Mouse (Mus musculus): Measurements from ENCODE around the gene Nmnat2.
"Not testable (repeated sequence)": the region's sequence is repeated elsewhere in the genome, so short reads cannot be mapped to it uniquely, and the experiment has no call there.

Nmnat2 gene

DNA sequence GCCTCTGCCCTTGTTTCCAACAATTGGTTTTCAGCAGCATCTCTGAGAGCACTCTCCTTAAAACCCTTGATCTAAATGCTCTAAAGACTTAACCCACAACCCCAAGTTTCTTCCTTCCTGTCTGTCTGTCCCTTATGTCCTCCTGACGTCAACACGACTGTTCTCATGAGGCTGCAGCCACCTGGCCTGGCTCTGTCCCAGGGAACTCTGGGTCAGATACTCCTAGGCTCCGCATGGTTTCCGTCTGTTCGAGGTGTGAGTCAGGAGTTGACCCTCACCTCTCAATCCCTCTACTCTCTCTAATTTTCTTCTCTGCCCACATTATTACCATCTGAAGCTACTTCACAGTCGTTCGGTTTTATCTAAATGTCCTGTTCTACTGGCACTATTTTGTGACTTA is 103.5 kb downstream of the Nmnat2 start:
- DNase-seq (ENCODE audit: low read depth): no peak

DNA sequence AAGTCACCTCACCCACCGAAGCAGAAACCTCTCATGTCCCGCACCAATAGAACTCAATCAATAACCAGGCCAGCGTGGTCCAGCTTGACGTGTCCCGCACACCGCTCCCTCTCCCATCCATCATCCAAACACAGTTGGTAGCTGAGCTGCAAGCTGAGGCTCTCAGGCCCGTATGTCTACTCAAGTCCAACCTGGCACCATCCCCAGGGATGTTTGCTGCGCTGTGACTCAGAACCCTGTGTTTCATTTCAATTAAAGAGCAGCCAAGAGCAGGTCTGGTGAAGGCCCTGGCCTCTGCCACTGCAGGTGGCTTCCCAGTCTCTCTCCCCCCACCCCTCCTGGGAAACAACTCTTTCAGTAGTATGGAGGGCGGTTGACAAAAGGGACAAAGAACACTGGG is 104.8 kb downstream of the Nmnat2 start:
- peak; percentile 62 for DNase-seq (ENCODE audit: low read depth)

DNA sequence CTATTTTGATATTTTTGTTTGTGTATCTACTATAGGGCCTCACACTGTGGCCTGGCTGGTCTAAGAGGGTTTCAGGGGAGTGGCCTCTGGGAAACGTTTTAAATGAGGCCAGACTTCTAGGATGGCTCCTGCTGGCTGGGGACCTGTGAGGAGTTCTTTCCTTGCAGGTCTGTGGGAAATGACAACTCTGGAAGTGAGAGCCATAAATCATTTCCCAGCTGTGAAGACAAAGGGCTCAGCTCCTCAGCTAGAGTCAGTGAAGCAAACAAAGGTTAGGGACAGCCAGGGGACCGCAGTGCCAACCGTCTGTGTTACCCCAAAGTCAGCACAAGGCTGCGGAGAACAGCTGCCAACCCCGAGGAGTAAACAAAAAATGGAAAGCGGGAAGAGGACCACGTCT is 107.8 kb downstream of the Nmnat2 start:
- DNase-seq (ENCODE audit: low read depth): no peak

DNA sequence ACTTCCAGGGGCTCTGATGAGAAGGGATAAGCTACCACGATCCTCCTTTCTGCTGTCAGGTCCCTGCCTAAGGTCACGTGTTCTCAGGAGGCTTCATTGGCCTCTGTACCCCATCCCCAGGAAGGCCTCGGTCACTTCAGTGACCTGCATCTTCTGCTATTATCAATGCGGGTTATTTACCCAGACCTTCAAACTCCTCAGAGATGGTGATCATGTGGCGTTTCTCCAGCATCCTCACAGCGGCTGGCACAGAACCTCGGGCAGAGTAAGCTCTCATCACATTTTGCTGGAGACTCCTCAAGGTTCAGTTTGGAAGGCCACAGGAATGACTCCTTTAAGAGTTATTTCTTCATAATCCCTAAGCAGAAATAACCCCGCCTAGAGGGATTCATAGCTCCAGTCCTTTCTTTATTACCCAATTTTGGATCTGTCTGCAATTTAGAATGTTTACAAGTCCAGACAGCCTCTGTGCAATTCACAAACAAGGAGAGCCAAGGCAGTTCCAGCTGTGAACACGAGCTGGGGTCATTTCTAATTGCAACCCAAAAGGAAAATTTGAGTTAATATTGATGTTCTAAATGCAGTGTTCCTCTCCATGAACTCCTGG is 110.1 kb downstream of the Nmnat2 start:
- DNase-seq (ENCODE audit: low read depth): peak; percentile 79

DNA sequence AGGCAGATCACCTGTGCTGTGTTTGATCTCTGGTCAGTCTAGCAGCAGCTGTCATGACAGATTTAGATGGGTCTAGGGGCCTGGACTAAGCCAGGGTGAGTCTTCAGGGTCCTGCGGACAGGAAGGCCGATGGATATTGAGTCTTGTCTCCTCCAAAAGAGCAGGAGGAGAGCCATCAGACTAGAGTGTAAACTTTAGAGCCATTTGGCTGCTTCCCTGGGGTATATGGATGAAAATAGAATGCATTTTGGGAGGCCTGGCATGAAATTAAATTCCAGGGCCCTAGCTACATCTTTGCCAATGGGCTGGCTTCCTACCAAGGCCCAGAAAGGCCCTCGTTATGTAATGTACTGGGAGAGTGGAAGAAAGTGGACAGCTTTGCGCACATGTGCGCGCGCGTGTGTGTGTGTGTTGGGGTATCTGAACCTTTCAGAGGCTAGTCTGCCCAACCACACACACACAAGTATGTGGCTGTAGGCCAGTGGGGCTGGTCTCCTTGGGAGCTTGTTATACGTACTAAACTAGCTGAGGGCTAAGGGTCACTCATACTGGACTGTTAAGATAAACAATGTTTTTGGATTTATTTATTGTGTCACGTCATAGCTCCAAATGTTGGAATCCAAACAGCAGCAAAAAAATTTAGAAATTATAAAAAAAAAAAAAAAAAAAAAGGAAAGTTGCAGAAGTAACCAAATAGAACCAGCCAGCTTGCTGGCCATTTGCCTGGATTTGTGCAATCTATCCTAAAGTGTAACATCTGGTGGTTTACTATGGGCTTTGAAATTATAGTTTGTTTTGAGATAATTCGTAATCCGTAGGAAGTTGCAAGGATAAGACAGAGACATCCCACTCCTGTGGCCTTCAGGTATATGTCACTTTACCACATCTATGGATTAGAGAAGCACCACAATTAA is 110.9 kb downstream of the Nmnat2 start:
- DNase-seq (ENCODE audit: low read depth): peak; percentile 99

DNA sequence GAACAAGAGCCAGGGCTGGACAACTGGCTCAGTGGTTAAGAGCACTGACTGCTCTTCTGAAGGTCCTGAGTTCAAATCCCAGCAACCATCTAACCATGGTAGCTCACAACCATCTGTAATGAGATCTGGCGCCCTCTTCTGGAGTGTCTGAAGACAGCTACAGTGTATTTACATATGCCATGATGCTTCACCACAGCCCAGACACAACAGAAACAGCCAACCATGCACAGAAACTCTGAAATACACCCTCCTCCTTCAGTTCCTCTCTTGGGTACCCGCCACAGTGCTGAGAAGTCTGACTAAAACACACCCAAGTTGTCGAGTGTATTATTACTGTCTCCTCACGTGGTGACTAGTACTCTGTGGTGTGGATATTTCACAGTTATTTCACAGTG is 111.6 kb downstream of the Nmnat2 start:
- DNase-seq (ENCODE audit: low read depth): no peak

DNA sequence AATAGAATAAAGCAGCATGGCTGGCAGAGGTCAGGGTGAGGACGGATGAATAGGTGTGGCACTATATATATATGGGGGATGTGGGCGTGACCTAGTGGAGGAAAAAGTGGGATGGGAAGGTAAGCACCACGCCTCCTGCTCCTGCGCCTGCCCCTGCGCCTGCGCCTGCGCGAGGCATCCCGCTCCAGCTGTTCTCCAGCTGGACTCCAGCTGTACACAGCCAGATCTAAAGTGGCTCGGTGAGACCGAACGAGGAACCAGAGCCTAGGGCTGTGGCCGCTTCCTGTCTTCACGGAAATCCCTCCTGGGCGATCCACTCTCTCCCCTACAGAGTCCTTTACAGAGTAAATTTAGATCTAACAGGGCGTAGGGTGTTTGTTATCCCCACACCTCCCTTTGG is 116.8 kb downstream of the Nmnat2 start:
- no peak for DNase-seq (ENCODE audit: low read depth)

DNA sequence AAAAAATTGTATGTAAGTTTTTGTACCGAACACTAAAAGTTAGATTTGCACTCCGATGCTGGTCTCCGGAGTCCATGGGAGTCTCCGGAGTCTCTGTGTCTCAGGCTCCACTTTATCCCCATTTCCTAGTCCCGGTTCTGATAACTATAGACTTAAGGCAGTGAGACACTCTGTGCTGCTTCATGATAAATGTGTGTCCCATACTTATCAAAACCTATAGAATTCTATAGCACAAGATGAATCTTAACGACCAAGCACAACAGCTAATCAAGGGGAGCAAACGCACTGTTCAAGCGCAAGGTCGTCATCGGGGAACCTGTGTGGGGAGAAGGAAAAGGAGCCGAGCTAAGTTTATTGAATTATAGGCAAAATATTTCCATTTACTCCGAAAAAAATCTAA is 117.2 kb downstream of the Nmnat2 start:
- DNase-seq (ENCODE audit: low read depth): no peak

- DNase-seq (ENCODE audit: low read depth): no peak
Measured at GRCm38 (mm10) chr1:153072711-153073110, 117.9 kb downstream of the Nmnat2 start.

DNA sequence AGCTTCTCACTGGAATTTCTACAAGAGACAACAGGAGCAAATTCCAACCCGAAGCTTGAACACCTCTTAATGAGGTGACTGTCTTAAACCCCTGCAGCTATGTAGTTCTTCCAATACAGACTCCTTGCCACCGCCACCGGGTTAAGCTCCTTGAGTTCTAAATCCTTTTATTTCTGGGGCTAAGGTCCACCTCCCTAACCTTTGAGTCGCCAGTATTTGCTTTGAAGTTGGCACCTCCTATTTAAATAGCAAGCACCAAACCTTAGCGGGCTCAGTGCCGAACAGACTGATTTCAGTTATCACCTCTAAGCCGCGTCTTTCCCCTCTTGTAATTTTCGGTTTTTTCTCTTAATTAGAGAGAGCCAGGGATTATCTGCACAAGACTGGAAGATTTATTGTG is 118.6 kb downstream of the Nmnat2 start:
- no peak for DNase-seq (ENCODE audit: low read depth)

GRCm38 (mm10) chr1:153075087-153075736 is 120.4 kb downstream of the Nmnat2 start:
- no peak for DNase-seq (ENCODE audit: low read depth)

- no peak for DNase-seq (ENCODE audit: low read depth)
Measured at GRCm38 (mm10) chr1:153075955-153076354, 121.2 kb downstream of the Nmnat2 start.

- not testable (repeated sequence) for DNase-seq (ENCODE audit: low read depth)
Measured at GRCm38 (mm10) chr1:153083233-153083632, 128.4 kb downstream of the Nmnat2 start.

- peak; percentile 58 for DNase-seq (ENCODE audit: low read depth)
Measured at GRCm38 (mm10) chr1:153084191-153084590, 129.4 kb downstream of the Nmnat2 start.

DNA sequence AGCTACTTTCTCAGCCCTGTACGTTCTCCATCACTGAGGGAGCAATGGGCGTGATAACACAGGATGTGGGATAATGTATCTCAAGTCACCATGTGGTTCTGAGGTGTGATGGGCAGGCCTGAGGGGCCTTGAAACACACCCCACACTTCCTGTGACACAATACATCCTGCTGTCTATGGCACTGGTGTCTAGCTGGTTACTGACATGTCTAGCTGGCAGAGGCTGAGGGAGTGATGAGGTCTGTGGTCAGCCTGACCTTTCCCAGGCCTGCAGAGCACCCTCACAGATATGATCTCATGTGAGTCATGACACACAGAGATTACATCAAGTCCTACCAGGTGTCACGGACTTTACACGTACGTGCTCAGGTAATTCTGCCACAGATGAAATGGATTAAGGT is 130.4 kb downstream of the Nmnat2 start:
- no peak for DNase-seq (ENCODE audit: low read depth)

DNA sequence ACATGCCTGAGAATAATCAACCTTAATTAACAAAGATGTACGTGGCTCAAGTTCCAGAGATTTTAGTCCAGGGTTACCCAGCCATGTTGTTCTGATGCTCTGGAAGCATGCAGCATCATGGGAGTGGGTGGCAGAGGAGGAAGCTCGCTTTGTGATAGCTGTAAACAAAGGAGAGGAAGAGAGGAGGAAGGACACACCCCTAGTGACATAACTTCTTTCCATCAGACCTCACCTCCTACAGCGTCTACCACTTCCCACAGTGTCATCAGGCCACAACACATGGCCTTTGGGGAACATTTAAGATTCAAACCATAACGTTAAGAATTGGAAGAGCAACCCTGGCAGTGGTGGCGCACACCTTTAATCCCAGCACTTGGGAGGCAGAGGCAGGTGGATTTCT is 133.0 kb downstream of the Nmnat2 start:
- DNase-seq (ENCODE audit: low read depth): no peak

DNA sequence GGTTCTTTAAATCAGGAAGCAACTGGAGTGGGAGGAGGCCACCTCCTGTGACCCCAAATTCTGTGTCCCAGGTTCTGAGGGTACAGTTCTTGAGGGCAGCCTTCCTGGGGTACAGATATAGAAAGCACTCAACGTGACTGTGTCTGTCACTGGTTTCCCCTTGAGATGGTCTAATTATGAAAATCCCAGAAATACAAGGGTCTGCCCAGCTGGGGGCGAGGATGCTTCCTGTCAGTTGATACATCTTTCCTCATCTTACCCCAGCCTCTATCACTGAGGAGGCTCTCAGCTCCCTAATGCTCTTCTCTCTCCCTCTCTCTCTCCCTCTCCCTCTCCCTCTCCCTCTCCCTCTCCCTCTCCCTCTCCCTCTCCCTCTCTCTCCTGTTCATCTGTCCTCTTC is 135.3 kb downstream of the Nmnat2 start:
- no peak for DNase-seq (ENCODE audit: low read depth)

- DNase-seq (ENCODE audit: low read depth): no peak
Measured at GRCm38 (mm10) chr1:153090807-153091206, 136.0 kb downstream of the Nmnat2 start.

DNA sequence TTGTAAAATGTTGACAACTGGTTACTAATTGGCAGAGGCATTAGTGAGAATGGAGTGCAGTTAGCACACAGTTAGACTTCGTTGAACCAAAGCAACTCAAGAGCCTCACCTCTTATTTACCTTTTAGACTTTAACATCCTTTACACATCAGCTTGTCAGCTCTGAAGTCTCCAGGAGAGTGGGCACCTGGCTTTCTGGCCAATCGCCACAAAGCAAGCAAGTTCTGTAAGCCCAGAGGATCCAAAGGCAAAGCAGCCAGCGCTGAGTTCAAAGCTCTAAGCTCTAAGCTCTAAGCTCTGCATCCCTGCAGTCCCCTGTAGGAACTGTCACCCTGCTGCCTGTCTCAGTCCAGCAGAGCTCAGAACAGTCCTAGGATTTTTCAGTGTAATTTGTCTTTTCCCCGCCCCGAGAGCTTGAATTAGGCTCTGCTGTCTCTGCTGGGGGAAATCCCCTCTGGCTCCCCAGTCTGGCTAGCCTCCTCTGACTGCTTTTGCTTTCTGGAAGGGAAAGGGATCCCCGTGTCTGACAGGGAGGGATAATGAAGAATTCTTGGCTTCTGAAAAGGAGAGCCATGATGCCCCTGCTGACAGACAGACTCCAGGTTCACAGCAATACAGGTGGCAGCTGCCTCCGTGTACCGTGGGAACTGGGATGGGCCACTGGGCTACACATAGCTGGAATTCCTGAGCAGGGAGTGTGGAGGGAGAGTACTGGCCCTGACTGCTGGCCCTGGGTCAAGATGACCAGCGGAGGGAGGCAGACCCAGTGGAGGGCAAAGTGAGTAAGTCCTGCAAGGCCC is 136.8 kb downstream of the Nmnat2 start:
- no peak for DNase-seq (ENCODE audit: low read depth)

DNA sequence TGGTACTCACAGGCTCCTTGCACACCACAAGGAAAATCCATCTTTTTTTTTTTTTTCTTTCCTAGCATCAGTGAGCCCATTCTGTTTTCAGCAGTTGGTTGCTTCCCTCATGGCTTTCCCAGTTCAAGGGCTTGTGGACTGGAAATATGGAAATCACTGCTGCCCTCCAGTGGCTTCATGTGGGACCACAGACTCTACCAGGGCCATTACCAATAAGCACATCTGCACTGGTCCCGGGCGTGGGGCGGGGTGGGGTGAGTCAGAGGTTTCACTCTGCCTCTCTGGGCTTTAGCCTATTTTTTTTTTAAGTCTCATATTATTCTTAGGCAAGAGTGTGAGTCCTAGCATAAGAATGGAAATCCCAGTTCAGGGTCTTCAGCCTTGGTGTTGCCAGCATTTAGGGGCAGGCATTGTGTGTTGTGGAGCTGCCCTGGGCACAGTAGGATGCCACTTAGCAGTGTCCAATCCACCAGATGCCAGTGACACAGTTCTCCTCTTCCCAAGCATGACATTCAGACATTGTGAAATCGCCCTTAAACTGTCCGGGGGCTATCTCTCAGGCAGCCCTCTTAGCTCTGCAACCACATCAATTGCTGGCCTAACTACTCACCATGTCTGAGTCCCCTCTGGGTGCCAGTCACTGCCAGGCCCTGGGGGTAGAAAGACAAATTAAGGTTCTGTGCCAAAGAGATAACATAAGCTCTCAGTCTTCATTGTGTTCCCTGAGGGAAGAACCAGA is 137.6 kb downstream of the Nmnat2 start:
- DNase-seq (ENCODE audit: low read depth): peak; percentile 99

- no peak for DNase-seq (ENCODE audit: low read depth)
Measured at GRCm38 (mm10) chr1:153093172-153093571, 138.4 kb downstream of the Nmnat2 start.

DNA sequence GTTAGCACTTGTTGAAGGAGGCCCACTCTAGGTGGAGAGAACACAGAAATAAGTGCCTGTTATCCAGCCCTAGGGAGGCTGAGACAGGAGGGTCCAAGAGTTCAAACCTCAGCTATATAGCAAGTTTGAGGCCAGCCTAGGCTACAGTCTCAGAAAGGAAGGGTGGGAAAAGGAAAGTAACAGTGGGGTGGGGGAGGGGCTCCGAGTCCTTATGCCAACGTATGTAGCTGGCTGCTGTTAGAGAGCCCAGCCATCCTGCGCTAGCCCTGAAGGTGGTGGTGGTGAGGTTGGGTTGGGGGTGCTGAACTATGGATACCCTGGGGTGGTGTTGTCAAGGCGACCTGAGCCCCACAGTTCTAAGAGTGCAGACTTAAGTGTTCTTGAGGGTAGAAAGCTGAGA is 138.8 kb downstream of the Nmnat2 start:
- no peak for DNase-seq (ENCODE audit: low read depth)

Data from NIH3T3 (cell line).